In genomic region chr8:125857251-125857650, GRCm38 (mm10) we compare ENCODE assay signal across 26 mouse cellular contexts. TPM values are rescaled to one million over a fixed set of nuclear protein-coding genes. Genes with fewer than 3 reads are reported as not detected.
DNase-seq lines count a peak whose midpoint lies in the region; ATAC-seq lines count a peak whose summit lies in the region.
"Had no signal": no experiment of that assay in that cellular context is flagged by ENCODE, and none has a peak within 500 bp of the region (broad histone marks: within the 10 kb centered on the region; RNA-seq: fewer than 3 reads in every experiment).

No protein-coding gene starts in this region.

- H3K36me3 ChIP-seq in kidney, embryonic 16.5 days (ENCODE audit: insufficient read depth, low read length), result no peaks in the 10 kb centered on the region
- H3K36me3 ChIP-seq in midbrain, embryonic 14.5 days (ENCODE audit: control insufficient read depth, insufficient read depth, low read length), result peaks cover 13% of the 10 kb centered on the region
- H3K36me3 ChIP-seq in midbrain, embryonic 11.5 days (ENCODE audit: control insufficient read depth, insufficient read depth, low read length), result no peaks in the 10 kb centered on the region
- no peaks in the 10 kb centered on the region for H3K36me3 ChIP-seq in intestine, embryonic 16.5 days (ENCODE audit: control insufficient read depth, insufficient read depth, low read length)
- H3K36me3 ChIP-seq: embryonic facial prominence, embryonic 15.5 days; forebrain, embryonic 12.5 days; G1E; hindbrain, embryonic 12.5 days; intestine, embryonic 15.5 days; liver, embryonic 12.5 days; stomach, embryonic 15.5 days had no signal

- DNase-seq in kidney, adult 11 months, result peak; percentile 46
- peak; percentile 37 for DNase-seq in midbrain, embryonic 14.5 days
- no peak for DNase-seq in midbrain, embryonic 11.5 days (ENCODE audit: low spot score, missing footprints)
- DNase-seq in kidney, postnatal 14 days, result peak; percentile 53
- DNase-seq in urinary bladder, adult 2 months (ENCODE audit: low spot score), result no peak
- DNase-seq: adrenal gland, adult 8-10 months; cerebellum, adult 2 months; cerebellum, postnatal 14 days; forebrain, postnatal 0 days; gastrocnemius, postnatal 10 days; heart, postnatal 36 days; lung, adult 18-20 months; right cerebral cortex, postnatal 14 days had no signal

- WGBS in kidney, embryonic 16.5 days, result 39% methylated on average over 6 of the region's 6 CpGs
- 44% methylated on average over 6 of the region's 6 CpGs for WGBS in midbrain, embryonic 14.5 days
- WGBS in midbrain, embryonic 11.5 days, result 73% methylated on average over 6 of the region's 6 CpGs
- WGBS in intestine, embryonic 16.5 days, result 52% methylated on average over 6 of the region's 6 CpGs

- no peaks in the 10 kb centered on the region for H3K9me3 ChIP-seq in kidney, embryonic 16.5 days (ENCODE audit: low read length)
- H3K9me3 ChIP-seq in midbrain, embryonic 14.5 days (ENCODE audit: control insufficient read depth, low read length), result no peaks in the 10 kb centered on the region
- H3K9me3 ChIP-seq in midbrain, embryonic 11.5 days (ENCODE audit: control insufficient read depth, low read length), result no peaks in the 10 kb centered on the region
- H3K9me3 ChIP-seq in intestine, embryonic 16.5 days (ENCODE audit: control insufficient read depth, low read length), result no peaks in the 10 kb centered on the region
- H3K9me3 ChIP-seq: embryonic facial prominence, embryonic 15.5 days; forebrain, embryonic 12.5 days; hindbrain, embryonic 12.5 days; intestine, embryonic 15.5 days; liver, embryonic 12.5 days; stomach, embryonic 15.5 days had no signal

- ATAC-seq in kidney, embryonic 16.5 days (ENCODE audit: low FRiP score, low TSS enrichment), result no peak
- ATAC-seq in midbrain, embryonic 14.5 days (ENCODE audit: low FRiP score, low TSS enrichment), result no peak
- ATAC-seq in midbrain, embryonic 11.5 days (ENCODE audit: low FRiP score), result no peak
- ATAC-seq in intestine, embryonic 16.5 days, result no peak
- ATAC-seq: forebrain, postnatal 0 days; hindbrain, postnatal 0 days; intestine, embryonic 15.5 days; liver, embryonic 12.5 days; lung, postnatal 0 days had no signal

- no peaks in the 10 kb centered on the region for H3K27me3 ChIP-seq in kidney, embryonic 16.5 days (ENCODE audit: insufficient read depth, low read length)
- H3K27me3 ChIP-seq in midbrain, embryonic 14.5 days (ENCODE audit: control insufficient read depth, insufficient read depth, low read length), result no peaks in the 10 kb centered on the region
- H3K27me3 ChIP-seq in midbrain, embryonic 11.5 days (ENCODE audit: control insufficient read depth, insufficient read depth, low read length), result no peaks in the 10 kb centered on the region
- no peaks in the 10 kb centered on the region for H3K27me3 ChIP-seq in intestine, embryonic 16.5 days (replicated peaks; ENCODE audit: control insufficient read depth, insufficient read depth, low read length)
- H3K27me3 ChIP-seq: forebrain, embryonic 12.5 days; hindbrain, embryonic 12.5 days; intestine, embryonic 15.5 days; stomach, embryonic 15.5 days had no signal

- no peak overlapping the region for H3K27ac ChIP-seq in kidney, embryonic 16.5 days (ENCODE audit: low read length)
- H3K27ac ChIP-seq in midbrain, embryonic 14.5 days (replicated peaks; ENCODE audit: low read depth, low read length), result no peak overlapping the region
- no peak overlapping the region for H3K27ac ChIP-seq in midbrain, embryonic 11.5 days (ENCODE audit: low read depth, low read length)
- no peak overlapping the region for H3K27ac ChIP-seq in intestine, embryonic 16.5 days (ENCODE audit: low read length)
- H3K27ac ChIP-seq: embryonic facial prominence, embryonic 15.5 days; forebrain, embryonic 12.5 days; hindbrain, embryonic 12.5 days; hindbrain, postnatal 0 days; intestine, embryonic 15.5 days; left cerebral cortex, adult 2 months; liver, embryonic 12.5 days; macrophage; stomach, embryonic 15.5 days had no signal

- H3K4me3 ChIP-seq in kidney, embryonic 16.5 days (ENCODE audit: low read length), result no peak overlapping the region
- no peak overlapping the region for H3K4me3 ChIP-seq in midbrain, embryonic 14.5 days (replicated peaks; ENCODE audit: low read depth, low read length)
- H3K4me3 ChIP-seq in midbrain, embryonic 11.5 days (ENCODE audit: low read depth, low read length), result no peak overlapping the region
- H3K4me3 ChIP-seq in intestine, embryonic 16.5 days (ENCODE audit: low read length), result no peak overlapping the region
- H3K4me3 ChIP-seq: embryonic facial prominence, embryonic 15.5 days; forebrain, embryonic 12.5 days; hindbrain, embryonic 12.5 days; intestine, embryonic 15.5 days; left cerebral cortex, adult 2 months; liver, embryonic 12.5 days; stomach, embryonic 15.5 days had no signal

- no peak overlapping the region for H3K9ac ChIP-seq in kidney, embryonic 16.5 days (replicated peaks; ENCODE audit: low read length)
- H3K9ac ChIP-seq in midbrain, embryonic 14.5 days (replicated peaks; ENCODE audit: low read length), result no peak overlapping the region
- no peak overlapping the region for H3K9ac ChIP-seq in midbrain, embryonic 11.5 days (ENCODE audit: low read length)
- H3K9ac ChIP-seq in intestine, embryonic 16.5 days (ENCODE audit: low read depth, low read length), result no peak overlapping the region
- H3K9ac ChIP-seq: embryonic facial prominence, embryonic 15.5 days; forebrain, embryonic 12.5 days; forebrain, postnatal 0 days; hindbrain, embryonic 12.5 days; intestine, embryonic 15.5 days; liver, embryonic 12.5 days; stomach, embryonic 15.5 days had no signal

- no peak overlapping the region for H3K4me2 ChIP-seq in kidney, embryonic 16.5 days (replicated peaks; ENCODE audit: low read depth, low read length)
- H3K4me2 ChIP-seq in midbrain, embryonic 14.5 days (ENCODE audit: low read length), result no peak overlapping the region
- H3K4me2 ChIP-seq in midbrain, embryonic 11.5 days, result no peak overlapping the region
- no peak overlapping the region for H3K4me2 ChIP-seq in intestine, embryonic 16.5 days (ENCODE audit: low read depth, low read length)
- H3K4me2 ChIP-seq: embryonic facial prominence, embryonic 15.5 days; forebrain, embryonic 12.5 days; hindbrain, embryonic 12.5 days; intestine, embryonic 15.5 days; liver, embryonic 12.5 days; stomach, embryonic 15.5 days had no signal

- peaks cover 49% of the 10 kb centered on the region for H3K4me1 ChIP-seq in kidney, embryonic 16.5 days (ENCODE audit: insufficient read depth, low read length)
- peaks cover 21% of the 10 kb centered on the region for H3K4me1 ChIP-seq in midbrain, embryonic 14.5 days (ENCODE audit: control insufficient read depth, insufficient read depth, low read length)
- no peaks in the 10 kb centered on the region; the same call in 1 of the 2 replicates for H3K4me1 ChIP-seq in midbrain, embryonic 11.5 days (ENCODE audit: control insufficient read depth, insufficient read depth, low read length)
- H3K4me1 ChIP-seq in intestine, embryonic 16.5 days (ENCODE audit: control insufficient read depth, insufficient read depth, low read length), result no peaks in the 10 kb centered on the region
- H3K4me1 ChIP-seq: embryonic facial prominence, embryonic 15.5 days had no signal

RNA-seq across cellular contexts. Expression of gene Pcnx2, which starts 40.9 kb away (rescaled TPM):
- 0.27 and 0.49 TPM in 2 replicates for polyA plus RNA-seq in kidney, embryonic 16.5 days (2015; fragmentation: Nextera tagmentation; extraction: Ambion mirVana)
- 3.9 and 4.5 TPM in 2 replicates for polyA plus RNA-seq in midbrain, embryonic 14.5 days (2014; fragmentation: Nextera tagmentation; extraction: Ambion mirVana)
- 0.40 and 0.74 TPM in 2 replicates for polyA plus RNA-seq in midbrain, embryonic 11.5 days (2014; fragmentation: Nextera tagmentation; extraction: Ambion mirVana)
- polyA plus RNA-seq in urinary bladder, adult 2 months (2012; rRNA removed), result 1.9 and 2.2 TPM in 2 replicates
- polyA plus RNA-seq in intestine, embryonic 16.5 days (2015; fragmentation: Nextera tagmentation; extraction: Ambion mirVana), result 0.10 TPM in 2 replicates
- polyA plus RNA-seq: G1E, macrophage had no signal

RNA-seq across cellular contexts. Expression of gene Map3k21, which starts 53.0 kb away (rescaled TPM):
- polyA plus RNA-seq in kidney, embryonic 16.5 days (2015; fragmentation: Nextera tagmentation; extraction: Ambion mirVana), result 3.9 and 4.1 TPM in 2 replicates
- polyA plus RNA-seq in midbrain, embryonic 14.5 days (2014; fragmentation: Nextera tagmentation; extraction: Ambion mirVana), result 0.63 and 0.90 TPM in 2 replicates
- 0.03 and 0.11 TPM in 2 replicates for polyA plus RNA-seq in midbrain, embryonic 11.5 days (2014; fragmentation: Nextera tagmentation; extraction: Ambion mirVana)
- polyA plus RNA-seq in urinary bladder, adult 2 months (2012; rRNA removed), result 0.40 and 0.44 TPM in 2 replicates
- 2.8 and 3.8 TPM in 2 replicates for polyA plus RNA-seq in intestine, embryonic 16.5 days (2015; fragmentation: Nextera tagmentation; extraction: Ambion mirVana)
- polyA plus RNA-seq: G1E, macrophage had no signal

Comparison
In these comparisons a context has a peak if more than half of its experiments do, and no peak if none do; other contexts are left out.
1. DNase-seq: peak in kidney, adult 11 months (single experiment), midbrain, embryonic 14.5 days (single experiment) and kidney, postnatal 14 days (single experiment); none in midbrain, embryonic 11.5 days (single experiment) and urinary bladder, adult 2 months (single experiment).